Mouse (Mus musculus): ENCODE results near the gene Erc2. TPM values are rescaled to one million over a fixed set of nuclear protein-coding genes. Genes with fewer than 3 reads are reported as not detected.

The Erc2 gene
- total and polyA plus RNA-seq, 3 experiments = not detected

DNA sequence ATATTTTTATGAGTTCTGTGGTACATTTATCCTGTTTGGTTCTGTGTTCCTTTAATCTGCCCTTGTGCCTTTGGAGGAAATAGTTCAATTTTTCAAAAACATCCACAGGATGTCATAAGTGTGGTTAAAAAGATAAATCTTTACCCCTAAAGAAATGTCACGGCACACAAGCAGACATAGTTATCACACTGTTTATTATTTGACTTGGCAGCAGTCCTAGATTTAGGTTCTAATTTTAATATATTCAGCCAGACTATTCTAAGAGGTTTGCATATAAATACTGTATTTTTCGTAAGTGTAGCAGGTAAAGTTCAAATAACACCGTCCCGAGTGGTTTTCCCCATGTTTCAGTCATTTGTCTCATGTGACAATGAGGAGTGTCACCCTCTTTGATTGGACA, 548.5 kb downstream of the Erc2 start:
- no peaks in the 10 kb centered on the region for H3K27me3 ChIP-seq (replicated peaks)
- no peak overlapping the region for H3K4me3 ChIP-seq (replicated peaks in 1 of 3; ENCODE audit: low read depth in 2 of 3, low read length in 2 of 3, poor library complexity in 1 of 3)
- H3K4me2 ChIP-seq (ENCODE audit: insufficient read depth, low read depth, poor library complexity, severe bottlenecking) = no peak overlapping the region
- TF ChIP-seq NELFE (IDR thresholded peaks at IDR 0.05; ENCODE audit: low read depth, low read length) = no peak
- no peak for TF ChIP-seq SMC3 (IDR thresholded peaks at IDR 0.05; ENCODE audit: low read depth, low read length)
- TF ChIP-seq ZMIZ1 (IDR thresholded peaks at IDR 0.05; ENCODE audit: low read depth, low read length) = no peak
- TF ChIP-seq CTCF (conservative IDR thresholded peaks at IDR 0.05 in 1 of 2, IDR thresholded peaks at IDR 0.05 in 1 of 2; ENCODE audit: low read depth in 2 of 2, low read length in 2 of 2) = no peak
- TF ChIP-seq MAX (IDR thresholded peaks at IDR 0.05; ENCODE audit: low read length) = no peak
- no peak for TF ChIP-seq TCF12 (IDR thresholded peaks at IDR 0.05; ENCODE audit: low read depth, low read length)
- TF ChIP-seq MAFK (IDR thresholded peaks at IDR 0.05; ENCODE audit: insufficient replicate concordance, low read length) = no peak
- TF ChIP-seq KAT2A (IDR thresholded peaks at IDR 0.05; ENCODE audit: insufficient replicate concordance, low read length) = no peak
- no peak for TF ChIP-seq JUN (IDR thresholded peaks at IDR 0.05; ENCODE audit: insufficient read depth, low read depth, low read length)
- no peak for TF ChIP-seq POLR2A (IDR thresholded peaks at IDR 0.05; ENCODE audit: low read depth, low read length)
- no peak for TF ChIP-seq CHD1 (IDR thresholded peaks at IDR 0.05; ENCODE audit: low read depth, low read length)
- TF ChIP-seq ELF1 (IDR thresholded peaks at IDR 0.05; ENCODE audit: low read depth, low read length) = no peak
- no peak for TF ChIP-seq MYC (IDR thresholded peaks at IDR 0.05; ENCODE audit: low read depth, low read length)
- TF ChIP-seq IRF4 (IDR thresholded peaks at IDR 0.05; ENCODE audit: low read depth, low read length) = no peak
- TF ChIP-seq USF2 (conservative IDR thresholded peaks at IDR 0.05; ENCODE audit: low read depth, low read length) = no peak
- no peak for TF ChIP-seq CHD2 (IDR thresholded peaks at IDR 0.05; ENCODE audit: low read length)
- TF ChIP-seq BHLHE40 (IDR thresholded peaks at IDR 0.05; ENCODE audit: low read depth, low read length) = no peak
- TF ChIP-seq ZKSCAN1 (IDR thresholded peaks at IDR 0.05; ENCODE audit: borderline replicate concordance, low read depth, low read length) = no peak
- TF ChIP-seq UBTF (IDR thresholded peaks at IDR 0.05; ENCODE audit: low read depth, low read length) = no peak
- no peak for TF ChIP-seq RCOR1 (conservative IDR thresholded peaks at IDR 0.05; ENCODE audit: low read depth, low read length)
- DNase-seq (ENCODE audit: extremely low read depth) = no peak
- no peak overlapping the region for H3K27ac ChIP-seq (ENCODE audit: insufficient read depth, low read depth)
- H3K9me3 ChIP-seq (replicated peaks; ENCODE audit: low read length) = peaks cover 46% of the 10 kb centered on the region
- H3K9ac ChIP-seq (ENCODE audit: insufficient read depth, low read depth) = no peak overlapping the region
- H3K79me2 ChIP-seq (replicated peaks; ENCODE audit: control insufficient read depth, extremely low read depth, insufficient read depth, poor library complexity, severe bottlenecking) = no peaks in the 10 kb centered on the region
- in situ Hi-C loops (cut with MboI; ENCODE audit: low pct_ligation_motif_present, low pct_unique_long_range_greater_than_20kb, low sequenced_read_pairs) = no loop called here
- H3K4me1 ChIP-seq (ENCODE audit: control insufficient read depth in 1 of 2, insufficient read depth in 2 of 2) = no peaks in the 10 kb centered on the region
- dilution Hi-C loops (cut with MboI; ENCODE audit: extremely low pct_ligation_motif_present, extremely low pct_unique_long_range_greater_than_20kb, low sequenced_read_pairs) = no loop called here
- no peaks in the 10 kb centered on the region for H3K36me3 ChIP-seq (replicated peaks in 1 of 2; ENCODE audit: control insufficient read depth in 1 of 2, insufficient read depth in 1 of 2, low read length in 1 of 2)

GRCm38 (mm10) chr14:28171364-28171763, 549.1 kb downstream of the Erc2 start:
- no peaks in the 10 kb centered on the region for H3K4me1 ChIP-seq (ENCODE audit: control insufficient read depth in 1 of 2, insufficient read depth in 2 of 2)
- H3K27me3 ChIP-seq (replicated peaks) = no peaks in the 10 kb centered on the region
- H3K4me2 ChIP-seq (ENCODE audit: insufficient read depth, low read depth, poor library complexity, severe bottlenecking) = no peak overlapping the region
- no peak overlapping the region for H3K9ac ChIP-seq (ENCODE audit: insufficient read depth, low read depth)
- H3K9me3 ChIP-seq (replicated peaks; ENCODE audit: low read length) = peaks cover 39% of the 10 kb centered on the region
- TF ChIP-seq MAX (IDR thresholded peaks at IDR 0.05; ENCODE audit: low read length) (no peak), ETS1 (conservative IDR thresholded peaks at IDR 0.05; ENCODE audit: low read depth, low read length) (no peak), MXI1 (IDR thresholded peaks at IDR 0.05; ENCODE audit: low read depth, low read length) (no peak), MEF2A (IDR thresholded peaks at IDR 0.05; ENCODE audit: borderline replicate concordance, low read depth, low read length) (no peak), KAT2A (IDR thresholded peaks at IDR 0.05; ENCODE audit: insufficient replicate concordance, low read length) (no peak), MYC (IDR thresholded peaks at IDR 0.05; ENCODE audit: low read depth, low read length) (no peak), CHD2 (IDR thresholded peaks at IDR 0.05; ENCODE audit: low read length) (no peak), ZKSCAN1 (IDR thresholded peaks at IDR 0.05; ENCODE audit: borderline replicate concordance, low read depth, low read length) (no peak), USF1 (IDR thresholded peaks at IDR 0.05; ENCODE audit: low read depth, low read length) (no peak), JUND (conservative IDR thresholded peaks at IDR 0.05; ENCODE audit: low read depth, low read length) (no peak)
- no peak overlapping the region for H3K4me3 ChIP-seq (replicated peaks in 1 of 3; ENCODE audit: low read depth in 2 of 3, low read length in 2 of 3, poor library complexity in 1 of 3)
- in situ Hi-C loops (cut with MboI; ENCODE audit: low pct_ligation_motif_present, low pct_unique_long_range_greater_than_20kb, low sequenced_read_pairs) (no loop called here), dilution Hi-C loops (cut with MboI; ENCODE audit: extremely low pct_ligation_motif_present, extremely low pct_unique_long_range_greater_than_20kb, low sequenced_read_pairs) (no loop called here)
- no peaks in the 10 kb centered on the region for H3K36me3 ChIP-seq (replicated peaks in 1 of 2; ENCODE audit: control insufficient read depth in 1 of 2, insufficient read depth in 1 of 2, low read length in 1 of 2)
- DNase-seq (ENCODE audit: extremely low read depth) = no peak
- H3K79me2 ChIP-seq (replicated peaks; ENCODE audit: control insufficient read depth, extremely low read depth, insufficient read depth, poor library complexity, severe bottlenecking) = no peaks in the 10 kb centered on the region
- no peak overlapping the region for H3K27ac ChIP-seq (ENCODE audit: insufficient read depth, low read depth)

Measured in CH12.LX (cell line).